18 mouse cellular contexts compared by ENCODE assay signal in the genomic region with DNA sequence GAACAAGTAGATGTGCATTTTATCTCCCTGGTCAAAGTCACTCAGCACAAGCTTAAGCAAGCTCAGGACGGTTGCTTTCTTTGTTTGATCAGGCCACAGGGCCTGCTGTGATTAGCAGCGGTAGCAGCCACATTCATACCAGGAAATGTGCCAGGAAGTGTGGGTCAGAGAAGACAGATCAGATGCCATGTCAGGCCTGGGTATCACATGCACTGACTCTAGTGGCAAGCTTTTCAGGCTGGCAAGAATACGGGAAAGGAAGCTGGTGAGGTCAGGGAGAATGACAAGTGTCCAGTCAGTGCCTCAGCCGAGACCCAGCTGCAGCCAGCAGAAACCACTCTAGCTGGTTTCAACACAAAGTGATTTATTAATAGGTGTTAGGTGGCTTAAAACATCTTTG.
DNase-seq lines count a peak whose midpoint lies in the region; TF ChIP-seq lines count a peak whose summit lies in the region.
"Had no signal": no experiment of that assay in that cellular context is flagged by ENCODE, and none has a peak within 500 bp of the region (broad histone marks: within the 10 kb centered on the region; RNA-seq: fewer than 3 reads in every experiment).

No protein-coding gene starts in this region.

- no peak for TF ChIP-seq CTCF in kidney, adult 2 months (conservative IDR thresholded peaks at IDR 0.05; ENCODE audit: insufficient read depth, insufficient read length, low read depth, low read length)

- no peak overlapping the region for H3K27ac ChIP-seq in kidney, adult 2 months (ENCODE audit: insufficient read depth, low read depth, low read length)
- H3K27ac ChIP-seq: hindbrain, embryonic 10.5 days; limb, embryonic 10.5 days; liver, embryonic 14.5 days; midbrain, embryonic 12.5 days; stomach, embryonic 15.5 days had no signal

- no peaks in the 10 kb centered on the region for H3K4me1 ChIP-seq in kidney, adult 2 months (ENCODE audit: control insufficient read depth, insufficient read depth, low read length)
- H3K4me1 ChIP-seq: hindbrain, embryonic 10.5 days; stomach, embryonic 15.5 days had no signal

- no peaks in the 10 kb centered on the region for H3K36me3 ChIP-seq in kidney, adult 2 months (ENCODE audit: control insufficient read depth, insufficient read depth, low read length)
- H3K36me3 ChIP-seq: hindbrain, embryonic 10.5 days; limb, embryonic 10.5 days; midbrain, embryonic 12.5 days; stomach, embryonic 15.5 days had no signal

- no peak overlapping the region for H3K4me3 ChIP-seq in kidney, adult 2 months (ENCODE audit: insufficient read depth, low read depth, low read length)
- H3K4me3 ChIP-seq: hindbrain, embryonic 10.5 days; limb, embryonic 10.5 days; midbrain, embryonic 12.5 days; stomach, embryonic 15.5 days had no signal

- WGBS in kidney, adult 2 months: 51% methylated on average over 4 of the region's 4 CpGs

- no peak for TF ChIP-seq POLR2A in kidney, adult 2 months (IDR thresholded peaks at IDR 0.05; ENCODE audit: low read depth, low read length)

- no peaks in the 10 kb centered on the region for H3K27me3 ChIP-seq in kidney, adult 2 months (replicated peaks; ENCODE audit: control insufficient read depth, insufficient read depth, low read length)
- H3K27me3 ChIP-seq: midbrain, embryonic 12.5 days; stomach, embryonic 15.5 days had no signal

- intact Hi-C loops in gastrocnemius, postnatal 14 days (cut with DNase I; ENCODE audit: low total_unique reads): no loop called here
- intact Hi-C loops in heart, postnatal 10 days (cut with DNase I): no loop called here

- DNase-seq in adrenal gland, adult 8-10 months: peak; percentile 3
- DNase-seq in adrenal gland, postnatal 4 days (ENCODE audit: low spot score in 2 of 2): no peak
- DNase-seq in 416B (ENCODE audit: low read depth): peak; percentile 63
- DNase-seq in gastrocnemius, postnatal 14 days: peak; percentile 69
- peak; percentile 57 to 68 for DNase-seq in heart, postnatal 10 days
- no peak for DNase-seq in kidney, adult 2 months
- no peak for DNase-seq in urinary bladder, postnatal 4 days (ENCODE audit: low spot score in 2 of 2)
- DNase-seq in right cerebral cortex, adult 2 months (ENCODE audit: low spot score in 2 of 2): no peak
- DNase-seq: cerebellum, adult 18-20 months; embryo, embryonic 11 days; kidney, postnatal 25 days; right cerebral cortex, postnatal 4 days; thymus, postnatal 25 days had no signal

Comparison
In these comparisons a context has a peak if more than half of its experiments do, and no peak if none do; other contexts are left out.
1. DNase-seq: peak in adrenal gland, adult 8-10 months (single experiment), 416B (single experiment), gastrocnemius, postnatal 14 days (single experiment) and heart, postnatal 10 days (2 of 2); none in adrenal gland, postnatal 4 days (0 of 2), kidney, adult 2 months (single experiment), urinary bladder, postnatal 4 days (0 of 2) and right cerebral cortex, adult 2 months (0 of 2).